Mouse (Mus musculus): Measurements from ENCODE around the gene Mettl24.
"Not testable (repeated sequence)": the region's sequence is repeated elsewhere in the genome, so short reads cannot be mapped to it uniquely, and the experiment has no call there.

Gene Mettl24

GRCm38 (mm10) chr10:40737274-40738112 lies 54.4 kb downstream of the Mettl24 start:
- DNase-seq (ENCODE audit: low read depth, low spot score), result no peak
- H3K36me3 ChIP-seq (ENCODE audit: control insufficient read depth, insufficient read depth, low read length, poor library complexity, severe bottlenecking), result no peaks in the 10 kb centered on the region
- H3K27me3 ChIP-seq (ENCODE audit: control insufficient read depth, insufficient read depth, low read length, poor library complexity, severe bottlenecking), result no peaks in the 10 kb centered on the region

DNA sequence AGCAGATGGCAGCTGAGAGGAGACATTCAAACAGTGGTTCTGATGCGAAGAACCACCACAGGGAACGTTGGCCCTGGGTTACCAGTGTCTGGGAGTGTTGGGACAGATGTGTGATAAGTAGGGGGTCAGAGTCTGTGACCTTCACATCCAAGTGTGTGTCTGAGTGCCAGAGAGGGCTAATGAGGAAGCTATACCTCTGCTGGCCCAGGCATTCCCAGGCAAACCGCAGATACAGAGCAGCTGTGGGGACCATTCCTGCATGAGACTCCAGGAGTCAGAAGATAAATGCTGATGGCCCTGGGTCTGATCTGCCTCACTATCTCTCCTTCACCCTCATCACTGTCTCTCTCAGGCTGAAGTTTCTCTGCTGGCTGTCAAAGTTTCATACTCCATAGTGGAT lies 57.6 kb downstream of the Mettl24 start:
- no peaks in the 10 kb centered on the region for H3K36me3 ChIP-seq (ENCODE audit: control insufficient read depth, insufficient read depth, low read length, poor library complexity, severe bottlenecking)
- H3K27me3 ChIP-seq (ENCODE audit: control insufficient read depth, insufficient read depth, low read length, poor library complexity, severe bottlenecking), result no peaks in the 10 kb centered on the region
- DNase-seq (ENCODE audit: low read depth, low spot score), result no peak

DNA sequence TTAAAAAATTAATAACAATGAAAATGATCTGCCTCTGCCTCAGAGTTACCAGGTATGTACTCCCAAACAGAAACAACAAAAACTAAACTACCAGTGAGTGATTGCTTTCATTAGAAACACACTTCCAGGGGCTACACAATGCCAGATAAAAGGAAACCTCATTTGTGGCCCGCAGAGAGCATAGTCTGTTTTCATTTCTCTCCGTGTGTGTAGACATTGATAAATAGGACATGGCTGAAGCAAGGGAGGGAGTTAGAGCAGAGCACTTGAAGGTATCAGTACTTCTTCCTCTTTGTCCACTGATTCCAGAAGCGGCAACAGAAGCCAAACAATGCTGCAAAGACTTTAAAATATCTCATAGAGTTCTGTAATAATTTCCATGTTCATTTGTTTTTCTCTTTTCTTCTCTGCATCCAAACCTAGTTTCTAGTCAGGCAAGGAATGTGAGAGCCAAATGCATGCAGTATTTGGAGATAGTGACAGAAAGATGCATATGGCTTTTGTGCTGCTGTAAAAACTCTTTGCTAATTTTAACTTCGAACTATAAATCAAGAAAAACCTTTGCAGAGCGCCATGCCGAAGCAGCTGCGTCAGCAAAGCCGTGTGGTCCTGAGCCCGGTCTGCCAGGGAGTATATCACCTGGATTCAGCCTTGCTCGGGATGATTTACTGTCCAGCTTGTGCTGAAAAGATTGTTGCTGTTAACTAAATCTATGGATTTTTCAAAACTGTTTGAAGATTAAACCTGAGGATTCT lies 67.4 kb downstream of the Mettl24 start:
- DNase-seq (ENCODE audit: low read depth, low spot score), result no peak
- no peaks in the 10 kb centered on the region for H3K36me3 ChIP-seq (ENCODE audit: control insufficient read depth, insufficient read depth, low read length, poor library complexity, severe bottlenecking)
- H3K27me3 ChIP-seq (ENCODE audit: control insufficient read depth, insufficient read depth, low read length, poor library complexity, severe bottlenecking), result no peaks in the 10 kb centered on the region

DNA sequence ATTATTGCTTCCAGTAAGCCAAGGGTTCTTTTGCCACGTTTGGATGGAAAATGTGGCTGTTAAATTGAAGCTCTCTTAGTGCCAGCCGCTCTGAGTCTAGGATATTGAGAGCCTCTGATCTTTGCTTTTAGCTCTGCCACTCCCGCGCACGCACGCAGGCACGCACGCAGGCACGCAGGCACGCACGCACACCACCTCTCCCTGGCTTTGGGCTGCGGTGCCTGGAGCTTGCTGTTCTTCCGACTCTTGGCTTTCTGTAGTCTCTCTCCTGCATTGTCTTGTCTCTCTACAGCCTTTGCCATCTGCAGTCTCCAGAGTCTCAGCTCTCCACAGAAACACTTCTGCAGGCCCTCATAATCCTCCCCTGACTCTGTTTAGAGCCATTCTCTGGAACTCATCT lies 68.1 kb downstream of the Mettl24 start:
- DNase-seq (ENCODE audit: low read depth, low spot score), result no peak
- Histone ChIP-seq H3K36me3 (ENCODE audit: control insufficient read depth, insufficient read depth, low read length, poor library complexity, severe bottlenecking) (no peaks in the 10 kb centered on the region), H3K27me3 (ENCODE audit: control insufficient read depth, insufficient read depth, low read length, poor library complexity, severe bottlenecking) (no peaks in the 10 kb centered on the region)

DNA sequence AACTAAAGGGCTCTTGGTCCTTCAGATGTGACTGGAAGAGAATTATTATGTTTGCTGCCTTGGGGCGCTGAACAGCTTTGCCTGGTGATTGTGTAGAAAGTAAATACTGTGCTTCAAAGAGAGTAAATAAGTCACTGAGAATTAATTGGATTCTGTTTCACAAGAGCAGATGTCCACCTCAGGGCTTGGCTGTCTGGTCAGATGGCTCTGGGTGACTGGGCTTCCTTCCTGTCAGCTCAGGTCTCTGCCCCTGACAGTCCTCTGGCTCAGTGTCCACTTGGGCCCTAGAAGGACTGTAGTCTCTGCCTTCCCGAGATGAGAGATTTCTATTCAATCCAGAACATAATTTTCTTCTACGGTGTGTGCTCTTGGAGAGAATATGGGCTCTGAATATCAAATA lies 70.0 kb downstream of the Mettl24 start:
- Histone ChIP-seq H3K27me3 (ENCODE audit: control insufficient read depth, insufficient read depth, low read length, poor library complexity, severe bottlenecking) (no peaks in the 10 kb centered on the region), H3K36me3 (ENCODE audit: control insufficient read depth, insufficient read depth, low read length, poor library complexity, severe bottlenecking) (no peaks in the 10 kb centered on the region)
- DNase-seq (ENCODE audit: low read depth, low spot score), result no peak

DNA sequence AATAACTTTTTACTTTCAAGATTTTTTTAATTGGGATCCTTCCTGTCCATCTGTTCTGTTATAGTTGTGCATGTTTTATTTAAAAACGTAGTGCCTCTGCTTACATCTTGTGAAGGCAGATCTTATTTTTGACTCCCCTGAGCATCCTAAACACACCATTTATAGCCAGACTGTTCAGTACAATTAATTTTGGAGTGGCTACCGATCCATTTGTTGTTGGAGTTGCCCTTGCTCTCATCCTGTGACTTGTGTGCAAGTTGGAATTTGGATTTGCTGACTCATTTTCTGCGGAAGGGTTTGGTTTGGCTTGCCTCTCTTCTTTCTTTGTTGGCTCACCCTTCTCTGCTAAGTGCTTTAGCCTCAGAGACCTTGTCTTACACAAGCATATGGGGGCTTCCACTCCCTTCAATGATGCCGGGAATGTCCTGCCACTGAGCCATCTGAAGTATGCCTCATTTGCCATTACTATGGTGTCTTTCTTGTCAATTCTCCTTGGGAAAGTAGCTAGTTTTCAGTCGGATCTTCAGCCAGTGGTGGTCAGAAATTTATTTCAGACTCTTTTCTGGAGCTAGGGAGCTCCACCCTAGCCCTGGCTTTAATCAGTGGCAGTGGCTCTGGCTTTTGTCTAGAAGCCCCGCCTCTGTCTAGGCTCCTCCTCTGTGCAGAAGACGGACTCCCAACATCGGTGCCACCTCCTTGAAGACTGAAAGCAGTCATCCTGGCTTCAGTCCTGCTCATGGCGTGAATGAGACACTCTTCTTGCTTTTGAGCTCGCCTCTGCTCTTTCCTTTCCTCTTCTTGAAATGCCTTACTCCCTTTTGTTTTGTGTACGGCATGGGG lies 75.3 kb downstream of the Mettl24 start:
- DNase-seq (ENCODE audit: low read depth, low spot score), result no peak
- H3K27me3 ChIP-seq (ENCODE audit: control insufficient read depth, insufficient read depth, low read length, poor library complexity, severe bottlenecking), result no peaks in the 10 kb centered on the region
- H3K36me3 ChIP-seq (ENCODE audit: control insufficient read depth, insufficient read depth, low read length, poor library complexity, severe bottlenecking), result no peaks in the 10 kb centered on the region

- H3K27me3 ChIP-seq (ENCODE audit: control insufficient read depth, insufficient read depth, low read length, poor library complexity, severe bottlenecking); DNase-seq (ENCODE audit: low read depth, low spot score); H3K36me3 ChIP-seq (ENCODE audit: control insufficient read depth, insufficient read depth, low read length, poor library complexity, severe bottlenecking): not testable (repeated sequence)
Observed at GRCm38 (mm10) chr10:40759391-40760194, 76.5 kb downstream of the Mettl24 start.

- DNase-seq (ENCODE audit: low read depth, low spot score), result no peak
- H3K27me3 ChIP-seq (ENCODE audit: control insufficient read depth, insufficient read depth, low read length, poor library complexity, severe bottlenecking), result no peaks in the 10 kb centered on the region
- no peaks in the 10 kb centered on the region for H3K36me3 ChIP-seq (ENCODE audit: control insufficient read depth, insufficient read depth, low read length, poor library complexity, severe bottlenecking)
Observed at GRCm38 (mm10) chr10:40760195-40761009, 77.3 kb downstream of the Mettl24 start.

GRCm38 (mm10) chr10:40761010-40761752 lies 78.1 kb downstream of the Mettl24 start:
- H3K27me3 ChIP-seq (ENCODE audit: control insufficient read depth, insufficient read depth, low read length, poor library complexity, severe bottlenecking), result no peaks in the 10 kb centered on the region
- no peak for DNase-seq (ENCODE audit: low read depth, low spot score)
- no peaks in the 10 kb centered on the region for H3K36me3 ChIP-seq (ENCODE audit: control insufficient read depth, insufficient read depth, low read length, poor library complexity, severe bottlenecking)

GRCm38 (mm10) chr10:40762624-40763023 lies 79.5 kb downstream of the Mettl24 start:
- Histone ChIP-seq H3K36me3 (ENCODE audit: control insufficient read depth, insufficient read depth, low read length, poor library complexity, severe bottlenecking) (no peaks in the 10 kb centered on the region), H3K27me3 (ENCODE audit: control insufficient read depth, insufficient read depth, low read length, poor library complexity, severe bottlenecking) (no peaks in the 10 kb centered on the region)
- DNase-seq (ENCODE audit: low read depth, low spot score), result no peak

DNA sequence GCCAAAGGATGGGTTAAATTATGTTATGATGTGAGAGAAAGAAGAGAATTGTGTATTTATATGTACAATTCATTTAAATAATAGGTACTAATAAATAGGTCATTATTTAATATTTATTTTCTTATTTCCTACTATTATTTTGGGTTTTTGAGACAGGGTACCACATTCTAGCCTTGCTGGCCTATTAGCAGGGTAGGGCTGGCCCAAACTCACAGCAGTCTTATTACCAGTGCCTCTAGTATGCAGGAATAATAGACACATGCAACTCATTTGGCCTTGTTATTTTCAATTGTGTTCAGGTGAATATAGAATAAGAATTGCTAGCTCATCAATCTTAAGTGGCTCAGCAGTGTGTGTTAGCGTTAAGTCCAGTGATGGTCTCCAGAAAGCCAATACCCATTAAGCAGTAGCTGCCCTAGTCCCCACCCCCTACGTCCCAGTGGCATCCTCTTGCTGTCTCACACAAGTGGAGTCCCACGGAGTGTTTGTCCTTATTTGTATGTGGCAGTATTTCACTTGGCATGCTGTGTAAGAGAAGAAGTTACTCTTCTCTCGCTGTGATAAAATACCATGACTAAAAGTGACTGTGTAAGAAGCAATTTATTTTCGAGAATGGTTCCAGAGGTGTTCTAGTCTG lies 80.1 kb downstream of the Mettl24 start:
- Histone ChIP-seq H3K27me3 (ENCODE audit: control insufficient read depth, insufficient read depth, low read length, poor library complexity, severe bottlenecking) (no peaks in the 10 kb centered on the region), H3K36me3 (ENCODE audit: control insufficient read depth, insufficient read depth, low read length, poor library complexity, severe bottlenecking) (no peaks in the 10 kb centered on the region)
- no peak for DNase-seq (ENCODE audit: low read depth, low spot score)

- no peaks in the 10 kb centered on the region for H3K27me3 ChIP-seq (ENCODE audit: control insufficient read depth, insufficient read depth, low read length, poor library complexity, severe bottlenecking)
- no peaks in the 10 kb centered on the region for H3K36me3 ChIP-seq (ENCODE audit: control insufficient read depth, insufficient read depth, low read length, poor library complexity, severe bottlenecking)
- DNase-seq (ENCODE audit: low read depth, low spot score), result no peak
Observed at GRCm38 (mm10) chr10:40772266-40772665, 89.2 kb downstream of the Mettl24 start.

GRCm38 (mm10) chr10:40775151-40775550 lies 92.1 kb downstream of the Mettl24 start:
- no peak for DNase-seq (ENCODE audit: low read depth, low spot score)
- Histone ChIP-seq H3K36me3 (ENCODE audit: control insufficient read depth, insufficient read depth, low read length, poor library complexity, severe bottlenecking) (no peaks in the 10 kb centered on the region), H3K27me3 (ENCODE audit: control insufficient read depth, insufficient read depth, low read length, poor library complexity, severe bottlenecking) (no peaks in the 10 kb centered on the region)
